Mouse (Mus musculus): ENCODE data around the gene Olfr49. TPM values are rescaled to one million over a fixed set of nuclear protein-coding genes. Genes with fewer than 3 reads are reported as not detected.

The Olfr49 gene
- not detected in 2 replicates for polyA plus RNA-seq (2014; fragmentation: Nextera tagmentation; extraction: Ambion mirVana)

DNA sequence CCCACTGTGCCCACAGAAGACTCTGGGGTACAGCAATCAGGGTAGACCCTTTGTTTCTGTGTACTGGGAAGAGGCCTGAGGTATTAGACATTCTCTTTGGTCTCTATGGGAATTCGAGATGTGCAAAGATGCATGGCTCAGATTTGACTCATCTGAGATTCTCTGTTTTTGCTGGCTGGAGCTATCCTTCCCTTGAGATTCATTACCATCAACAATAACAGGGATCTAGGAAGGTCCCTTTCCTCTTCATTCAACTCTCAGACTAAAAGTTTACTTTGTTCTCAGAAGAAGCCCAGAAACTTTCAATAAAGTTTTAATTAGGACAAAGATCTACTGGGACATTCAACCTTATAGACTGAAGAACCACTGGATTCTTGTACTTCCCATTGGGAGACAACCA is at the start of gene Olfr49:
Gene Olfr49, minus strand, starts transcription at position 101 of the 400 bp plus-strand sequence.
- H3K27ac ChIP-seq (ENCODE audit: low read length): no peak within 1 kb of the TSS
- H3K36me3 ChIP-seq (ENCODE audit: control insufficient read depth, insufficient read depth, low read length): no peaks in the 10 kb centered on the region
- H3K9ac ChIP-seq (replicated peaks; ENCODE audit: low read depth, low read length): no peak within 1 kb of the TSS
- no peak within 1 kb of the TSS for H3K4me3 ChIP-seq (ENCODE audit: low read depth, low read length)
- H3K27me3 ChIP-seq (ENCODE audit: control insufficient read depth, insufficient read depth, low read length): no peaks in the 10 kb centered on the region
- WGBS: 79% methylated on average over 1 of the region's 1 CpGs
- no peaks in the 10 kb centered on the region for H3K9me3 ChIP-seq (ENCODE audit: control insufficient read depth, low read depth, low read length)
- no peak within 1 kb of the TSS for H3K4me2 ChIP-seq (replicated peaks; ENCODE audit: low read depth, low read length)
- no peaks in the 10 kb centered on the region for H3K4me1 ChIP-seq (ENCODE audit: control insufficient read depth, insufficient read depth, low read length)
- ATAC-seq (ENCODE audit: insufficient number of reproducible peaks, insufficient read depth, low FRiP score, low read depth): no peak

DNA sequence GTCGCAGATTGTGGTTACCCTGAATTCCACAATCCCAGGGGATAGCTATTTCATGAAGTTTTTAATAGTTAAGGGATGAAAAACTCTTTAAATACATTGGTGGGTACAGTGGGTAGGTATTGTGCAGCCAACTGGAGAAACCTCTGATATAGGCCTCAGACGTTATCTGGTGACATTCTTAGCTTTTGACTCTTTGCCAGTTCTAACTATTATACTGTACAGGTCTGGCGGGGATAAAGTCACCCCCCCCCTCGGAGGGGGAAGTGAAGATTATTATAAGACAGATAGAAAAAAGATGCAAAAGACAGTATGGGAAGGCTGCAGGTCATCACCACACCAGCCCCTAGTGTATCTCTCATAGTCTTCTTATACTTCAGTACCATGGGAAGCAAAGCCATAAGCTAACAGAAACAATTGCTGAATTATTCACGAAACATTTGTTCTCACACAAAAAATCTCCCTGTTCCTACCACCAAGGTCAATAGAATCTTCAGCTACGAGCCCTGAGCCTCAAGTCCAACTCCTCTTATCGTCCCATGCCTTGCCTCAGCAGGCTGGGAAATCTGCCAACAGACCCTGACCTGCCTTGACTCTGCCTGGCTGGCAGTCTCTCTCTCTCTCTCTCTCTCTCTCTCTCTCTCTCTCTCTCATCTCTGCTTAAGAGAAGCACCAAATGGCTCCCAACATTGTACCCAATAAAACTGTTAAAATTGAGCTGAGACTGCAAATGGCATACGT is 48.9 kb upstream of the Olfr49 start:
- no peak overlapping the region for H3K27ac ChIP-seq (ENCODE audit: low read length)
- WGBS: 62% methylated on average over 8 of the region's 8 CpGs

DNA sequence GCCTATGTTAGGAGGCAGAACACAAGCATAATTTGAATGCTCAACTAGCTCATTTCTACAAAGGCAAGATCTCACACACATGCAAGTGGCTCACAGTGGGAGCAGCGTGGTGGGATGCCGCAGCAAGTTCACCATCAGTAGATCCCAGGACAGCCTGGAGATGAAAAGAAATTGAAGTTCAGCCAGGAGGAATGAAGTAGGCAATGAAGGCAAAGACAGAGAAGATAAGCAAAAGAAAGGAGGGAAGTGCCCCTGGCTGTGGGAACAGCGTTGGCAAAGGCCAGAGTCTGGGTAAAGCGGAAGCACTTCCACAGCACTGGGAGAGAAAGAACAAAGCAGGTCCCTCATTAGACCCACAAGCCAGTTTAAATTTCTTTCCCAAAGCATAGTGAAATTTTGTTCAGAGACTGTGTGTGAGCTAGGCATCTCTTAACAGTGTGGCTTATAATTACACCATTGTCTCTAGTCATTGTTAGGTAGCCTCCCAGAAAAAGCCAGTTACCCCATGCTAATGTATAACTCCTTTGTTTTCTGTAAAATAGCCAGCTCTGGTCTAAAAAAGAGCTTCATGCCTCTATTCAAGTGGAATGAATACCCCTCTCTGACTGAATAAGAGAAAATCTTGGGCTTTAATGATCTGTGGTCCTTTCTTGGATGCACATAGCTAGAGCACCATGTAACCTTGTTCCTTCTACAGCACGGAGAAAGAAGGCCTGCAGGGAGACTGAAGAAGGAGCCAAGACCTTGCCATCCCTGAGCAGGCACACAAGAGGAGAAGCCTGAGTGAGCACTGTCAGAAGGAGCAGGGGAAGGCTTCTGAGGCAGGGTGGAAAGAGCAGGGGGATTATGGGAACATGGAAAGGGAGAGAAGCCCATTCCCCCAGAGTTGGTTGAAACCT is 47.7 kb upstream of the Olfr49 start:
- no peaks in the 10 kb centered on the region for H3K36me3 ChIP-seq (ENCODE audit: control insufficient read depth, insufficient read depth, low read length)
- H3K4me3 ChIP-seq (ENCODE audit: low read depth, low read length): no peak overlapping the region
- H3K9me3 ChIP-seq (ENCODE audit: control insufficient read depth, low read depth, low read length): no peaks in the 10 kb centered on the region
- 78% methylated on average over 5 of the region's 5 CpGs for WGBS
- no peak overlapping the region for H3K9ac ChIP-seq (replicated peaks; ENCODE audit: low read depth, low read length)
- no peak for ATAC-seq (ENCODE audit: insufficient number of reproducible peaks, insufficient read depth, low FRiP score, low read depth)
- H3K4me1 ChIP-seq (ENCODE audit: control insufficient read depth, insufficient read depth, low read length): no peaks in the 10 kb centered on the region
- H3K27ac ChIP-seq (ENCODE audit: low read length): no peak overlapping the region
- H3K4me2 ChIP-seq (replicated peaks; ENCODE audit: low read depth, low read length): no peak overlapping the region
- no peaks in the 10 kb centered on the region for H3K27me3 ChIP-seq (ENCODE audit: control insufficient read depth, insufficient read depth, low read length)

More for the DNA sequence above, 48.9 kb upstream of the Olfr49 start:
- Histone ChIP-seq H3K4me2 (replicated peaks; ENCODE audit: low read depth, low read length) (no peak overlapping the region), H3K9ac (replicated peaks; ENCODE audit: low read depth, low read length) (no peak overlapping the region), H3K27me3 (ENCODE audit: control insufficient read depth, insufficient read depth, low read length) (no peaks in the 10 kb centered on the region), H3K4me3 (ENCODE audit: low read depth, low read length) (no peak overlapping the region), H3K9me3 (ENCODE audit: control insufficient read depth, low read depth, low read length) (no peaks in the 10 kb centered on the region), H3K36me3 (ENCODE audit: control insufficient read depth, insufficient read depth, low read length) (no peaks in the 10 kb centered on the region), H3K4me1 (ENCODE audit: control insufficient read depth, insufficient read depth, low read length) (no peaks in the 10 kb centered on the region)
- no peak for ATAC-seq (ENCODE audit: insufficient number of reproducible peaks, insufficient read depth, low FRiP score, low read depth)

DNA sequence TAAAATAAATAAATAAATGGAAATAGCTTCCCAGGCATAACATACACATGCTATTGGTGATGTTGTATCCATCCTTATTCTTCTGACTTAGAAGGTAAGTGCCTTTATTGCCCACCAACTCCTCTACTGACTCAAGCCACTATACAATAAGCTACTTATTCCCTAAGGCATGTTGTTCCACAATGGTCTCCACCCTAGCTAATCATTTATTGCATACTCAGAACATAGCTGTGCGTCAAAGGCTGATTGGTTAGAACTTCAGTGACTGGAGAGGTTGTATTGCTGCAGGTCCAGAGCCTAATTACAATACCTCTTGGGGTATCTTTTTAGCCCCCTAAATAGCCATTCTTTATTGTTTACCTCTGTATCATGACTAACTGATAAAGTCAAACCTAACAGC is 46.4 kb upstream of the Olfr49 start:
- H3K36me3 ChIP-seq (ENCODE audit: control insufficient read depth, insufficient read depth, low read length): no peaks in the 10 kb centered on the region

DNA sequence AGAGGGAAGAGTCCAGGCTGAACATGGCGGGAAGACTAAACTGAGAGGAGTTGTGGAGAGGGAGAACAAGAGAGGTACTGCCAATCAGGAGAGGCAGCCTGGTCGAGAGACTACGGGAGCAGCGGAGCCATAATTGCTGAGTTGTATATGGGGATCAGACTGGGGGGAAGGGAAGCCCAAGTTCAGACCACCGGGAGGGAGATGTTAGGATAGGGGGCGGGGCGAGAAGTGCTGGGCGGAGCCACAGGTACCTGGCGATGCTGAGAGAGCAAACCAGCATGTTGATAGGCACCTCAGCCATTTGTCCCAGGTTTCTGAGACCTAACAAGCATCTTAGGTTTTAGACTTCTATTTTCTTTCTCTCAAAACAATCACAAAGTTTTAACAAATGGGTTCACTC is 44.5 kb upstream of the Olfr49 start:
- WGBS: 30% methylated on average over 9 of the region's 9 CpGs

More for the DNA sequence above, 46.4 kb upstream of the Olfr49 start:
- WGBS: 94% methylated on average over 1 of the region's 1 CpGs
- Histone ChIP-seq H3K27me3 (ENCODE audit: control insufficient read depth, insufficient read depth, low read length) (no peaks in the 10 kb centered on the region), H3K9ac (replicated peaks; ENCODE audit: low read depth, low read length) (no peak overlapping the region), H3K4me1 (ENCODE audit: control insufficient read depth, insufficient read depth, low read length) (no peaks in the 10 kb centered on the region), H3K4me3 (ENCODE audit: low read depth, low read length) (no peak overlapping the region), H3K9me3 (ENCODE audit: control insufficient read depth, low read depth, low read length) (no peaks in the 10 kb centered on the region), H3K4me2 (replicated peaks; ENCODE audit: low read depth, low read length) (no peak overlapping the region), H3K27ac (ENCODE audit: low read length) (no peak overlapping the region)
- no peak for ATAC-seq (ENCODE audit: insufficient number of reproducible peaks, insufficient read depth, low FRiP score, low read depth)

DNA sequence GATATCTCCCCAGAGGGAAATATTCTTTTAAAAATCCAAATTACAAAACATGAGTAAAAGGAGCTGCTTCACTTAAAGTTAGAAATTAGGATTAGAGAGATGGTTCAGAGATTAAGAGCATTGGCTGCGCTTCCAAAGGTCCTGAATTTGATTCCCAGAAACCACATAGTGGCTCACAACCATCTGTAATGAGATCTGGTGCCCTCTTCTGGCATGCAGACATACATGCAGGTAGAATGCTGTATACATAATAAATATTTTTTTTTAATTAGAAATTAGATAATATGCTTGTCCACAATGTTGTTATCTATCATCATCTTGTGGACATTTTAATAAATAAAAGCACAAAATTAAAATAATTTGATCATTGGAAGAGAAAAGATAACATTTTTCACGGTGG is 43.8 kb upstream of the Olfr49 start:
- H3K9me3 ChIP-seq (ENCODE audit: control insufficient read depth, low read depth, low read length): no peaks in the 10 kb centered on the region
- no peak for ATAC-seq (ENCODE audit: insufficient number of reproducible peaks, insufficient read depth, low FRiP score, low read depth)
- H3K27ac ChIP-seq (ENCODE audit: low read length): no peak overlapping the region
- H3K27me3 ChIP-seq (ENCODE audit: control insufficient read depth, insufficient read depth, low read length): no peaks in the 10 kb centered on the region
- no peaks in the 10 kb centered on the region for H3K36me3 ChIP-seq (ENCODE audit: control insufficient read depth, insufficient read depth, low read length)
- H3K4me3 ChIP-seq (ENCODE audit: low read depth, low read length): no peak overlapping the region
- 81% methylated on average over 2 of the region's 2 CpGs for WGBS
- no peaks in the 10 kb centered on the region for H3K4me1 ChIP-seq (ENCODE audit: control insufficient read depth, insufficient read depth, low read length)
- H3K9ac ChIP-seq (replicated peaks; ENCODE audit: low read depth, low read length): no peak overlapping the region
- no peak overlapping the region for H3K4me2 ChIP-seq (replicated peaks; ENCODE audit: low read depth, low read length)

More for the DNA sequence above, 44.5 kb upstream of the Olfr49 start:
- Histone ChIP-seq H3K4me1 (ENCODE audit: control insufficient read depth, insufficient read depth, low read length) (no peaks in the 10 kb centered on the region), H3K4me3 (ENCODE audit: low read depth, low read length) (no peak overlapping the region), H3K27ac (ENCODE audit: low read length) (no peak overlapping the region), H3K36me3 (ENCODE audit: control insufficient read depth, insufficient read depth, low read length) (no peaks in the 10 kb centered on the region), H3K4me2 (replicated peaks; ENCODE audit: low read depth, low read length) (no peak overlapping the region; the same call in 1 of the 2 replicates), H3K9ac (replicated peaks; ENCODE audit: low read depth, low read length) (no peak overlapping the region), H3K9me3 (ENCODE audit: control insufficient read depth, low read depth, low read length) (no peaks in the 10 kb centered on the region), H3K27me3 (ENCODE audit: control insufficient read depth, insufficient read depth, low read length) (no peaks in the 10 kb centered on the region)
- ATAC-seq (ENCODE audit: insufficient number of reproducible peaks, insufficient read depth, low FRiP score, low read depth): no peak

DNA sequence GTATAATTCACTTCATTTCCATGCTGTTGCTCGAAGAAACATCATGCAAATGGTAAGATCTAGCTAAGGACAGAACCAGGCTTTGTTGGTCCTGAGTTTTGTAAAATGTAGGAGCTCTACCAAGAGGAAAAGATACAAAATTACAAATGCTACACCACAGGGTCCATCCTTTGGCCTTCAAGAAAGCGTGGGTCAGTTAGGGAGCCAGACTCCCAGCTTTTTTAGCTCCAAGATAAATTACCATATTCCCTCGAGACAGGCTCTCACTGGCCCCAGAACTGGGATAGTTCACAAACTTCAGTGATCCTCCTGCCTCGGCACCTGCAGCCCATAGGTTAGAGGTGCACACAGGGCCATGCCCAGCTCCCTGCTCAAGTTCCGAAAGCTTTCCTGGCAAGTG is 39.7 kb upstream of the Olfr49 start:
- Histone ChIP-seq H3K27me3 (ENCODE audit: control insufficient read depth, insufficient read depth, low read length) (no peaks in the 10 kb centered on the region), H3K9me3 (ENCODE audit: control insufficient read depth, low read depth, low read length) (peaks cover 4% of the 10 kb centered on the region; the same call in 1 of the 2 replicates), H3K27ac (ENCODE audit: low read length) (no peak overlapping the region), H3K4me1 (ENCODE audit: control insufficient read depth, insufficient read depth, low read length) (no peaks in the 10 kb centered on the region), H3K9ac (replicated peaks; ENCODE audit: low read depth, low read length) (no peak overlapping the region), H3K4me3 (ENCODE audit: low read depth, low read length) (no peak overlapping the region), H3K36me3 (ENCODE audit: control insufficient read depth, insufficient read depth, low read length) (no peaks in the 10 kb centered on the region), H3K4me2 (replicated peaks; ENCODE audit: low read depth, low read length) (no peak overlapping the region)
- WGBS: 66% methylated on average over 5 of the region's 5 CpGs
- ATAC-seq (ENCODE audit: insufficient number of reproducible peaks, insufficient read depth, low FRiP score, low read depth): no peak

DNA sequence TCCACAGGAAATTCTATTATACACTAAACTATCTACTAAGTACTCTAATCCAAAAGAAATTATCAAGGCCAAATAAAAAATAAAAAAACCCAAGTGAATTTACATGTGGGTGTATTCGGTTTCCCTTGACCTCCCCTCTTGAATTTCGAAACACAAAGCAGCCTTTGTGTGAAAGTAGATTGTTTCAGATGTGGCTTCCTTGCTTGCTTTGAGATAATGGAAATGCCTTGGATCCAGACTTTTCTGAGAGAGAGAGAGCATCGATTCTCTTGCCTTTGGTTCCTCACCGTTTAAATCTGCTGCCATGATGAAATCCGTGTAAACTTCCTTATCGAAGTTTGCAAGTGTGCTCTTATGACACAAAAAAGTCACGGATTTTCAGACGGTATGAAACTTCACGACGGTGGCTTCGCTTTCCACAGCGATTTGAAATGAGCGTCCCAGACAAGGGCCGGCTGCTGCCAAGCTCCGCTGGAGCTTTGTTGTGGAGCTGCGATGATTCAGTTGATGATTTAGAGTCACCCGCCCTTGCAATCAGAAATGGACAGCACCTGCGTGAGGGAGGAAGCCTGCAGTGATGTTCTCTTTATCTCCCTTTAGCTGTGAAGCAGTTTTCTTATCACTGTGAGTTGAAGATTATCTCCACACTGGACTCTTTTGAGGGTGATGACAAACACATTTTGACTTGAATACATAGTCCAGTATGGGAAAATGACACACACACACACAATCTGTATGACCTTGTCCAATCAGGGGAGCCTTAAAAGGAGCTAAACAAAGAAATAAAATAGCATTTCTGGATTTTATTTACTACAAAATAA is 37.0 kb upstream of the Olfr49 start:
- H3K9ac ChIP-seq (replicated peaks; ENCODE audit: low read depth, low read length): no peak overlapping the region
- WGBS: 69% methylated on average over 18 of the region's 18 CpGs
- peaks cover 4% of the 10 kb centered on the region; the same call in 1 of the 2 replicates for H3K9me3 ChIP-seq (ENCODE audit: control insufficient read depth, low read depth, low read length)
- ATAC-seq (ENCODE audit: insufficient number of reproducible peaks, insufficient read depth, low FRiP score, low read depth): no peak
- H3K4me1 ChIP-seq (ENCODE audit: control insufficient read depth, insufficient read depth, low read length): no peaks in the 10 kb centered on the region
- no peak overlapping the region for H3K27ac ChIP-seq (ENCODE audit: low read length)
- H3K4me3 ChIP-seq (ENCODE audit: low read depth, low read length): no peak overlapping the region
- H3K27me3 ChIP-seq (ENCODE audit: control insufficient read depth, insufficient read depth, low read length): no peaks in the 10 kb centered on the region
- H3K36me3 ChIP-seq (ENCODE audit: control insufficient read depth, insufficient read depth, low read length): no peaks in the 10 kb centered on the region
- H3K4me2 ChIP-seq (replicated peaks; ENCODE audit: low read depth, low read length): no peak overlapping the region
